12 mouse cellular contexts compared by ENCODE assay signal in genomic region chr8:105378673-105379072, GRCm38 (mm10). TPM values are rescaled to one million over a fixed set of nuclear protein-coding genes. Genes with fewer than 3 reads are reported as not detected.
DNase-seq lines count a peak whose midpoint lies in the region; ATAC-seq lines count a peak whose summit lies in the region.
"Had no signal": no experiment of that assay in that cellular context is flagged by ENCODE, and none has a peak within 500 bp of the region (broad histone marks: within the 10 kb centered on the region; RNA-seq: fewer than 3 reads in every experiment).

No protein-coding gene starts in this region.

- H3K4me1 ChIP-seq in lung, embryonic 16.5 days (replicated peaks; ENCODE audit: control insufficient read depth, insufficient read depth, low read length): peaks cover 19% of the 10 kb centered on the region

- peak overlapping the region; percentile 36; the same call in 1 of the 2 replicates for H3K27ac ChIP-seq in lung, embryonic 16.5 days (ENCODE audit: low read length)
- H3K27ac ChIP-seq: liver, embryonic 14.5 days; stomach, embryonic 15.5 days had no signal

- no peaks in the 10 kb centered on the region for H3K36me3 ChIP-seq in lung, embryonic 16.5 days (ENCODE audit: control insufficient read depth, insufficient read depth, low read length)
- H3K36me3 ChIP-seq: stomach, embryonic 15.5 days had no signal

- H3K4me2 ChIP-seq in lung, embryonic 16.5 days (ENCODE audit: low read depth, low read length): peak overlapping the region; percentile 18; the same call in 1 of the 2 replicates
- H3K4me2 ChIP-seq: stomach, embryonic 15.5 days had no signal

- WGBS in lung, embryonic 16.5 days: 30% methylated on average over 19 of the region's 19 CpGs

- peak; percentile 71 for ATAC-seq in lung, embryonic 16.5 days (ENCODE audit: low read depth)
- no peak for ATAC-seq in megakaryocyte progenitor cell, adult 5-6 weeks (replicated peaks; ENCODE audit: poor library complexity)

- H3K9ac ChIP-seq in lung, embryonic 16.5 days (ENCODE audit: low read length): peak overlapping the region; percentile 45; the same call in 1 of the 2 replicates
- H3K9ac ChIP-seq: liver, embryonic 14.5 days; stomach, embryonic 15.5 days had no signal

- H3K4me3 ChIP-seq in lung, embryonic 16.5 days (ENCODE audit: low read length): no peak overlapping the region
- H3K4me3 ChIP-seq: stomach, embryonic 15.5 days had no signal

- peaks cover 2% of the 10 kb centered on the region; the same call in 1 of the 2 replicates for H3K9me3 ChIP-seq in lung, embryonic 16.5 days (ENCODE audit: control insufficient read depth, low read length)
- H3K9me3 ChIP-seq: stomach, embryonic 15.5 days had no signal

- H3K27me3 ChIP-seq in lung, embryonic 16.5 days (ENCODE audit: control insufficient read depth, insufficient read depth, low read depth, low read length): no peaks in the 10 kb centered on the region
- H3K27me3 ChIP-seq: stomach, embryonic 15.5 days had no signal

- peak; percentile 49 for DNase-seq in adrenal gland, postnatal 14 days
- DNase-seq in adrenal gland, adult 8-10 months: no peak
- peak; percentile 41 to 52 for DNase-seq in left cerebral cortex, postnatal 14 days (ENCODE audit: low spot score in 2 of 2)
- DNase-seq in left cerebral cortex, adult 8-10 months (ENCODE audit: low spot score in 2 of 2): no peak
- DNase-seq in heart, postnatal 36 days: peak; percentile 34 to 48
- DNase-seq in layer of hippocampus, postnatal 36 days: no peak

- intact Hi-C loops in left cerebral cortex, postnatal 14 days (cut with DNase I): no loop called here
- intact Hi-C loops in heart, postnatal 36 days (cut with DNase I): no loop called here

RNA-seq across cellular contexts. Expression of gene Plekhg4, which starts 5.6 kb away (rescaled TPM):
- total RNA-seq in adrenal gland, postnatal 14 days (2021): 0.26 and 0.98 TPM in 2 replicates
- total RNA-seq in adrenal gland, adult 8-10 months (2022): 1 to 10 TPM in 2 of 4 experiments, under 1 TPM in 2; 0.42 to 2.7 (median 1.3) TPM
- 1 to 10 TPM; 1.7 to 4.9 TPM for total RNA-seq in left cerebral cortex, postnatal 14 days (2021)
- 1 to 10 TPM; 1.3 to 2.5 (median 1.6) TPM for total RNA-seq in left cerebral cortex, adult 8-10 months (2022)
- not detected for total RNA-seq in heart, postnatal 36 days (2021)
- polyA plus RNA-seq in lung, embryonic 16.5 days (2015; fragmentation: Nextera tagmentation; extraction: Ambion mirVana): 1.1 and 1.5 TPM in 2 replicates
- total RNA-seq in megakaryocyte progenitor cell, adult 5-6 weeks (2015): not detected in 2 replicates
- total RNA-seq in megakaryocyte progenitor cell, adult 5-6 weeks (2017): not detected in 2 replicates
- 1 to 10 TPM; 1.2 to 2.1 TPM for total RNA-seq in layer of hippocampus, postnatal 36 days (2021)

RNA-seq across cellular contexts. Expression of gene Slc9a5, which starts 30.0 kb away (rescaled TPM):
- total RNA-seq in adrenal gland, postnatal 14 days (2021): 1.9 TPM in 2 replicates
- 1 to 10 TPM in 3 of 4 experiments, under 1 TPM in 1; 0.73 to 1.9 (median 1.4) TPM for total RNA-seq in adrenal gland, adult 8-10 months (2022)
- 10 to 100 TPM; 25.0 to 35.1 TPM for total RNA-seq in left cerebral cortex, postnatal 14 days (2021)
- 10 to 100 TPM; 28.9 to 30.7 (median 29.7) TPM for total RNA-seq in left cerebral cortex, adult 8-10 months (2022)
- under 1 TPM; 0.44 to 0.62 TPM for total RNA-seq in heart, postnatal 36 days (2021)
- polyA plus RNA-seq in lung, embryonic 16.5 days (2015; fragmentation: Nextera tagmentation; extraction: Ambion mirVana): 5.5 and 6.3 TPM in 2 replicates
- 0.54 and 0.79 TPM in 2 replicates for total RNA-seq in megakaryocyte progenitor cell, adult 5-6 weeks (2015)
- under 0.01 and 0.61 TPM in 2 replicates for total RNA-seq in megakaryocyte progenitor cell, adult 5-6 weeks (2017)
- 10 to 100 TPM; 12.2 to 13.7 TPM for total RNA-seq in layer of hippocampus, postnatal 36 days (2021)

RNA-seq across cellular contexts. Expression of gene Fhod1, which starts 30.9 kb away (rescaled TPM):
- 11.9 and 15.7 TPM in 2 replicates for total RNA-seq in adrenal gland, postnatal 14 days (2021)
- 10 to 100 TPM; 11.8 to 21.9 (median 17.1) TPM for total RNA-seq in adrenal gland, adult 8-10 months (2022)
- 1 to 10 TPM; 2.8 to 2.9 TPM for total RNA-seq in left cerebral cortex, postnatal 14 days (2021)
- 1 to 10 TPM; 2.5 to 5.2 (median 4.0) TPM for total RNA-seq in left cerebral cortex, adult 8-10 months (2022)
- total RNA-seq in heart, postnatal 36 days (2021): 1 to 10 TPM; 6.5 to 9.6 TPM
- polyA plus RNA-seq in lung, embryonic 16.5 days (2015; fragmentation: Nextera tagmentation; extraction: Ambion mirVana): 12.7 and 15.8 TPM in 2 replicates
- total RNA-seq in megakaryocyte progenitor cell, adult 5-6 weeks (2015): 5.0 and 6.2 TPM in 2 replicates
- 2.3 and 2.9 TPM in 2 replicates for total RNA-seq in megakaryocyte progenitor cell, adult 5-6 weeks (2017)
- total RNA-seq in layer of hippocampus, postnatal 36 days (2021): 1 to 10 TPM; 1.8 to 1.9 TPM

RNA-seq across cellular contexts. Expression of gene Kctd19, which starts 34.6 kb away (rescaled TPM):
- total RNA-seq in adrenal gland, postnatal 14 days (2021): 0.26 TPM in 2 replicates
- total RNA-seq in adrenal gland, adult 8-10 months (2022): under 1 TPM in 1 of 4 experiments, not detected in 3; 0.15 TPM
- not detected for total RNA-seq in left cerebral cortex, postnatal 14 days (2021)
- total RNA-seq in left cerebral cortex, adult 8-10 months (2022): not detected
- total RNA-seq in heart, postnatal 36 days (2021): under 1 TPM; 0.24 to 0.53 TPM
- polyA plus RNA-seq in lung, embryonic 16.5 days (2015; fragmentation: Nextera tagmentation; extraction: Ambion mirVana): 0.13 and 0.36 TPM in 2 replicates
- not detected in 2 replicates for total RNA-seq in megakaryocyte progenitor cell, adult 5-6 weeks (2015)
- total RNA-seq in megakaryocyte progenitor cell, adult 5-6 weeks (2017): 0.12 TPM in 1 of 2 replicates, not detected in the other
- total RNA-seq in layer of hippocampus, postnatal 36 days (2021): not detected
- polyA plus RNA-seq: cortical plate, adult 2 months; liver, embryonic 14.5 days; stomach, embryonic 15.5 days had no signal

RNA-seq across cellular contexts. Expression of gene Lrrc36, which starts 34.7 kb away (rescaled TPM):
- total RNA-seq in adrenal gland, postnatal 14 days (2021): 4.0 and 6.0 TPM in 2 replicates
- total RNA-seq in adrenal gland, adult 8-10 months (2022): 10 to 100 TPM in 1 of 4 experiments, 1 to 10 TPM in 3; 4.1 to 10.1 (median 7.0) TPM
- total RNA-seq in left cerebral cortex, postnatal 14 days (2021): under 1 TPM in 1 of 2 experiments, not detected in 1; 0.40 TPM
- total RNA-seq in left cerebral cortex, adult 8-10 months (2022): under 1 TPM; 0.40 to 0.82 (median 0.62) TPM
- total RNA-seq in heart, postnatal 36 days (2021): under 1 TPM; 0.41 to 0.56 TPM
- polyA plus RNA-seq in lung, embryonic 16.5 days (2015; fragmentation: Nextera tagmentation; extraction: Ambion mirVana): 1.5 and 1.6 TPM in 2 replicates
- total RNA-seq in megakaryocyte progenitor cell, adult 5-6 weeks (2015): 0.30 TPM in 1 of 2 replicates, not detected in the other
- 0.91 and 1.2 TPM in 2 replicates for total RNA-seq in megakaryocyte progenitor cell, adult 5-6 weeks (2017)
- under 1 TPM; 0.27 to 0.81 TPM for total RNA-seq in layer of hippocampus, postnatal 36 days (2021)
- polyA plus RNA-seq: C2C12; stomach, embryonic 15.5 days had no signal

Comparison
In these comparisons a context has a peak if more than half of its experiments do, and no peak if none do; other contexts are left out.
1. DNase-seq: peak in adrenal gland, postnatal 14 days (single experiment), left cerebral cortex, postnatal 14 days (2 of 2) and heart, postnatal 36 days (2 of 2); none in adrenal gland, adult 8-10 months (single experiment), left cerebral cortex, adult 8-10 months (0 of 2) and layer of hippocampus, postnatal 36 days (0 of 2).